Mouse (Mus musculus) Patski (cell line): ENCODE results near the gene Atp6v1a. TPM values are rescaled to one million over a fixed set of nuclear protein-coding genes. Genes with fewer than 3 reads are reported as not detected.
A peak's percentile ranks its signal among the peaks of the same experiment; 100 is the strongest.

Experiments used
- ATAC-seq: fragments of 100-300 bp; one replicate; pipeline ENCODE4 v1.8.0; 2021
- CTCF ChIA-PET: fragments of 350-600 bp; sonication (Branson Sonifier 250); formaldehyde crosslinking; loops from one replicate; lab custom pipeline; 2022; ENCODE audit warnings: inconsistent platforms; lab: Charles Lee
- POLR2A ChIA-PET: fragments of 350-600 bp; sonication (Branson Sonifier 250); formaldehyde crosslinking; loops from one replicate; lab custom pipeline; 2022; ENCODE audit warnings: antibody characterized with exemption, inconsistent platforms; lab: Charles Lee
- DNase-seq: peaks from one replicate; pipeline ENCODE4 v3.0.0-alpha.2; 2011; ENCODE audit warnings: low read depth, low spot score
- H3K27me3 ChIP-seq: fragments of 371-371 bp; one replicate; pipeline ENCODE4 v1.5.1; 2021
- CTCF ChIP-seq: fragments of 100-300 bp; IDR thresholded peaks from one replicate; pipeline ENCODE4 v1.5.1; 2021
- in situ Hi-C: fragments of 300-500 bp; cut with MboI; formaldehyde crosslinking; loops from 3 replicates; pipeline ENCODE4 v1.11.1; 2018; ENCODE audit warnings: low pct_unique_long_range_greater_than_20kb, mixed read lengths
- polyA plus RNA-seq: library from polyadenylated mRNA; unstranded; gene quantifications from one replicate; pipeline ENCODE4 v1.2.3, GENCODE M21; 2021

Gene Atp6v1a
- polyA plus RNA-seq, 1 experiment from 2014 or later: 125 TPM

GRCm38 (mm10) chr16:44052390-44052789, 87.1 kb downstream of the Atp6v1a start:
- DNase-seq (no peak), ATAC-seq (no peak)
- ChIA-PET CTCF (no interaction called here), POLR2A (no interaction called here)
- TF ChIP-seq CTCF: no peak
- in situ Hi-C loops: loop anchor here (25.0 kb wide), 2 partner anchors 515 to 1890 kb away; no protein-coding TSS in a partner anchor
- H3K27me3 ChIP-seq: peaks cover 5% of the 10 kb centered on the region

GRCm38 (mm10) chr16:44050139-44050538, 89.4 kb downstream of the Atp6v1a start:
- POLR2A ChIA-PET: no interaction called here
- in situ Hi-C loops: loop anchor here (25.0 kb wide), 2 partner anchors 513 to 1888 kb away; no protein-coding TSS in a partner anchor
- TF ChIP-seq CTCF: no peak

GRCm38 (mm10) chr16:44039112-44039511, 100.4 kb downstream of the Atp6v1a start:
- ChIA-PET POLR2A (no interaction called here), CTCF (interaction anchor here (0.9 kb wide), 1 partner anchor 20 kb away, joined by 3 read pairs; no protein-coding TSS in a partner anchor)
- in situ Hi-C loops: no loop called here
- DNase-seq: no peak
- TF ChIP-seq CTCF: peak; percentile 61
- H3K27me3 ChIP-seq: no peaks in the 10 kb centered on the region
- ATAC-seq: no peak

More at GRCm38 (mm10) chr16:44050139-44050538, 89.4 kb downstream of the Atp6v1a start:
- ATAC-seq (no peak), DNase-seq (no peak)
- CTCF ChIA-PET: no interaction called here
- peaks cover 5% of the 10 kb centered on the region for H3K27me3 ChIP-seq

Other genes starting within 250 kb of the Atp6v1a start
- 12.6 TPM for gene Ccdc191, start 249.9 kb downstream of the Atp6v1a start, polyA plus RNA-seq
- 27.2 TPM for gene Qtrt2, start 212.9 kb downstream of the Atp6v1a start, polyA plus RNA-seq
- gene Zdhhc23, start 159.9 kb downstream of the Atp6v1a start, polyA plus RNA-seq: 2.2 TPM
- gene Gramd1c, start 76.4 kb downstream of the Atp6v1a start, polyA plus RNA-seq: 2.7 TPM
- 73.3 TPM for gene Naa50, start 125 bp upstream of the Atp6v1a start, polyA plus RNA-seq
- gene Usf3, start 33.5 kb upstream of the Atp6v1a start, polyA plus RNA-seq: 10.2 TPM
- not detected for gene Sidt1, start 193.5 kb upstream of the Atp6v1a start, polyA plus RNA-seq
- 22.2 TPM for gene Spice1, start 207.4 kb upstream of the Atp6v1a start, polyA plus RNA-seq